Mouse (Mus musculus) liver, embryonic 14.5 days (tissue): Measurements from ENCODE around the gene Pmepa1. TPM values are rescaled to one million over a fixed set of nuclear protein-coding genes. Genes with fewer than 3 reads are reported as not detected.

Source experiments
- ATAC-seq: fragments of 200-750 bp; cut with Nextera tagmentation; 2 replicates; pipeline ENCODE4 v1.8.0; 2017; ENCODE audit warnings: moderate number of reproducible peaks, mild to moderate bottlenecking, moderate library complexity; ENCODE audit not compliant: insufficient read depth
- DNase-seq, 3 experiments: peaks; one replicate each; pipeline ENCODE4 v3.0.0-alpha.2; 2012 to 2013; ENCODE audit warnings: low read depth in 3 of 3, low spot score in 3 of 3
- H3K27ac ChIP-seq: fragments of 300-500 bp; sonication (generic); 2 replicates; pipeline ENCODE4 v1.5.1; 2014; ENCODE audit warnings: moderate library complexity, mild to moderate bottlenecking, control low read depth, inconsistent platforms
- H3K27me3 ChIP-seq: fragments of 300-500 bp; sonication (generic); 2 replicates; pipeline ENCODE4 v1.6.1; 2014; ENCODE audit warnings: mild to moderate bottlenecking, low read length, moderate library complexity; ENCODE audit not compliant: control insufficient read depth, insufficient read depth
- H3K36me3 ChIP-seq: fragments of 300-500 bp; sonication (generic); replicated peaks from 2 replicates; pipeline ENCODE4 v1.6.1; 2014; ENCODE audit warnings: low read depth; ENCODE audit not compliant: control insufficient read depth, insufficient read depth
- H3K4me1 ChIP-seq, 2 experiments: fragments of 200-500 bp in 1 of 2; fragments of 300-500 bp in 1 of 2; sonication (generic) in 1 of 2; replicated peaks; 2 replicates each; pipeline ENCODE4 v1.6.1; 2012 to 2014; ENCODE audit warnings: antibody characterized with exemption in 1 of 2, inconsistent platforms in 1 of 2, low read length in 1 of 2; ENCODE audit not compliant: control insufficient read depth in 2 of 2, insufficient read depth in 2 of 2
- H3K4me2 ChIP-seq: fragments of 300-500 bp; sonication (generic); 2 replicates; pipeline ENCODE4 v1.6.1; 2014; ENCODE audit warnings: low read depth, mild to moderate bottlenecking, control low read depth, moderate library complexity
- H3K4me3 ChIP-seq, 2 experiments: fragments of 200-500 bp in 1 of 2; fragments of 300-500 bp in 1 of 2; sonication (generic) in 1 of 2; 2 replicates each; pipeline ENCODE4 v1.5.1; 2012 to 2014; ENCODE audit warnings: low read depth in 2 of 2, low read length in 2 of 2, mild to moderate bottlenecking in 2 of 2, control low read depth in 1 of 2, inconsistent platforms in 1 of 2, moderate library complexity in 1 of 2; ENCODE audit not compliant: insufficient read depth in 1 of 2
- H3K9ac ChIP-seq: fragments of 300-500 bp; sonication (generic); replicated peaks from 2 replicates; pipeline ENCODE4 v1.6.1; 2014; ENCODE audit warnings: mild to moderate bottlenecking, control low read depth, moderate library complexity
- H3K9me3 ChIP-seq: fragments of 300-500 bp; sonication (generic); 2 replicates; pipeline ENCODE4 v1.6.1; 2016; ENCODE audit warnings: low read length, mixed read lengths; ENCODE audit not compliant: control insufficient read depth
- CTCF ChIP-seq: IDR thresholded peaks from 2 replicates; pipeline ENCODE4 v1.5.1; 2016; ENCODE audit warnings: antibody characterized with exemption, low read depth, control low read depth
- EP300 ChIP-seq: IDR thresholded peaks from 2 replicates; pipeline ENCODE4 v1.6.1; 2016; ENCODE audit warnings: antibody characterized with exemption, low read depth
- WGBS: fragments of 180-500 bp; shearing (Covaris S2); extraction: QIAGEN DNeasy Blood & Tissue Kit; methylation state at CpG from one replicate; pipeline ENCODE4 v1.1.7; 2014; ENCODE audit not compliant: insufficient replicate concordance; 5-methylcytosine and 5-hydroxymethylcytosine counted together
- polyA plus RNA-seq, 2 experiments: library from polyadenylated mRNA; depleted of rRNA in 1 of 2; stranded (reverse) in 1 of 2; unstranded in 1 of 2; fragments of >200 nt; fragmentation: Nextera tagmentation in 1 of 2; extraction: Ambion mirVana in 1 of 2; gene quantifications; 2 replicates each; pipeline versions ENCODE4 v1.2.1 to v1.2.3; 2012 to 2014

Gene Pmepa1
- polyA plus RNA-seq, 2 experiments: 0.04 to 0.20 TPM

GRCm38 (mm10) chr2:173273885-173274284, 2.4 kb downstream of the Pmepa1 start:
- no peak overlapping the region for H3K4me3 ChIP-seq
- no peaks in the 10 kb centered on the region for H3K9me3 ChIP-seq
- ATAC-seq: no peak
- H3K4me1 ChIP-seq: no peaks in the 10 kb centered on the region
- peaks cover 52% of the 10 kb centered on the region for H3K27me3 ChIP-seq
- no peaks in the 10 kb centered on the region for H3K36me3 ChIP-seq
- TF ChIP-seq CTCF (no peak), EP300 (no peak)
- H3K9ac ChIP-seq: no peak overlapping the region
- 31% methylated on average over 4 of the region's 4 CpGs for WGBS
- no peak overlapping the region for H3K27ac ChIP-seq
- H3K4me2 ChIP-seq: no peak overlapping the region
- DNase-seq: no peak

GRCm38 (mm10) chr2:173272354-173272900, 3.9 kb downstream of the Pmepa1 start:
- H3K27ac ChIP-seq: no peak overlapping the region
- H3K4me1 ChIP-seq: no peaks in the 10 kb centered on the region
- WGBS: 49% methylated on average over 11 of the region's 11 CpGs
- H3K9ac ChIP-seq: no peak overlapping the region
- TF ChIP-seq EP300 (no peak), CTCF (no peak)
- H3K9me3 ChIP-seq: no peaks in the 10 kb centered on the region
- peaks cover 50% of the 10 kb centered on the region for H3K27me3 ChIP-seq
- no peaks in the 10 kb centered on the region for H3K36me3 ChIP-seq
- H3K4me3 ChIP-seq: no peak overlapping the region
- no peak for DNase-seq
- ATAC-seq: no peak
- no peak overlapping the region for H3K4me2 ChIP-seq

- TF ChIP-seq EP300 (no peak), CTCF (no peak)
- Histone ChIP-seq H3K4me2 (no peak overlapping the region), H3K9ac (no peak overlapping the region), H3K27me3 (peaks cover 41% of the 10 kb centered on the region), H3K9me3 (no peaks in the 10 kb centered on the region), H3K4me1 (no peaks in the 10 kb centered on the region), H3K27ac (no peak overlapping the region), H3K36me3 (no peaks in the 10 kb centered on the region), H3K4me3 (no peak overlapping the region)
- 54% methylated on average over 9 of the region's 9 CpGs for WGBS
- no peak for ATAC-seq
- no peak for DNase-seq
Observed at GRCm38 (mm10) chr2:173271541-173271940, 4.8 kb downstream of the Pmepa1 start.

DNA sequence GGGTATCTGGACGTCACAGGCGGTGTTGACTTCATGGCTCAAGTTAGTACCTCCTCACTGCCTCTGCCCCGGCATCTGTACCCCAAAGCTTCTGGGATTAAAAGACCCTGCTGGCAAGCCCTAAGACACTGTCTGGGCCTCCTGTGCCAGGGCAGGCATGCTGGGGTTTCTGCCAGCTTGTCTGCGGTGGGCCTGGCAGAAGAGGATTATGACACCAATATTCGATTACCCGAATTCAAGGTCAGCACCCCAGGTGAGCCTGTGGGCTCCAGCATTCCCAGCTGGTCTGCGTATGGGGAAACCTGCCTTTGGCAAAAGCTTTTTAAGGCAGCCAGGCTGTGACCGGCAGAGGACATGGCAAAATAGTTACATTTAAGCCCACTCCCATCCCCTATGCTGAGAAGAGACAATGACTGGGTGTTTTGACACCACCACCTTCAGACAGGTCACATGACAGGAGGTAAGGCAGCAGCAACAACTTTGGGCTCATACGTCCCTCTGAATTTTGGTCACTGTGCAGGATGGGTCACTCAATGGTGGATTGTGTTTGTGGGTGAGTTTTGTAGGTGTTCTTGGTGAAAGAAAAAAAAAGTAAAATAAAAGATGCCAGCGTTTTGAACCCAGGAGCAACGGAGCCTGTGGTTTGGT, 5.6 kb downstream of the Pmepa1 start:
- H3K4me2 ChIP-seq: no peak overlapping the region
- H3K27me3 ChIP-seq: peaks cover 33% of the 10 kb centered on the region
- TF ChIP-seq EP300 (no peak), CTCF (no peak)
- no peaks in the 10 kb centered on the region for H3K36me3 ChIP-seq
- H3K4me3 ChIP-seq: no peak overlapping the region
- H3K9me3 ChIP-seq: no peaks in the 10 kb centered on the region
- no peak for ATAC-seq
- no peak overlapping the region for H3K9ac ChIP-seq
- no peaks in the 10 kb centered on the region for H3K4me1 ChIP-seq
- WGBS: 57% methylated on average over 11 of the region's 11 CpGs
- no peak overlapping the region for H3K27ac ChIP-seq
- DNase-seq: no peak

GRCm38 (mm10) chr2:173270196-173270595, 6.1 kb downstream of the Pmepa1 start:
- WGBS: 48% methylated on average over 9 of the region's 9 CpGs
- H3K27ac ChIP-seq: no peak overlapping the region
- ATAC-seq (no peak), DNase-seq (no peak)
- H3K4me1 ChIP-seq: no peaks in the 10 kb centered on the region
- no peaks in the 10 kb centered on the region for H3K36me3 ChIP-seq
- TF ChIP-seq EP300 (no peak), CTCF (no peak)
- H3K9me3 ChIP-seq: no peaks in the 10 kb centered on the region
- H3K9ac ChIP-seq: no peak overlapping the region
- peaks cover 28% of the 10 kb centered on the region for H3K27me3 ChIP-seq
- no peak overlapping the region for H3K4me3 ChIP-seq
- H3K4me2 ChIP-seq: no peak overlapping the region
